Mouse (Mus musculus) ES-Bruce4 (cell line): ENCODE data around the gene Bdh1. TPM values are rescaled to one million over a fixed set of nuclear protein-coding genes. Genes with fewer than 3 reads are reported as not detected.

Experiments
- H3K27ac ChIP-seq: 2 replicates; pipeline ENCODE4 v1.5.1; 2012; ENCODE audit warnings: low read length, inconsistent platforms; ENCODE audit not compliant: insufficient read depth
- H3K27me3 ChIP-seq: 2 replicates; pipeline ENCODE4 v1.6.1; 2012; ENCODE audit warnings: mild to moderate bottlenecking, low read length, inconsistent platforms; ENCODE audit not compliant: control insufficient read depth, poor library complexity, insufficient read depth, severe bottlenecking
- H3K36me3 ChIP-seq: 2 replicates; pipeline ENCODE4 v1.6.1; 2012; ENCODE audit warnings: inconsistent platforms, mild to moderate bottlenecking, low read length, moderate library complexity; ENCODE audit not compliant: control insufficient read depth, poor library complexity, insufficient read depth, severe bottlenecking
- H3K4me1 ChIP-seq: one replicate; pipeline ENCODE4 v1.8.1; 2011; ENCODE audit warnings: low read length; ENCODE audit not compliant: control insufficient read depth, insufficient read depth
- H3K4me3 ChIP-seq: 2 replicates; pipeline ENCODE4 v1.5.1; 2011; ENCODE audit warnings: low read depth, mild to moderate bottlenecking, low read length
- H3K9ac ChIP-seq: 2 replicates; pipeline ENCODE4 v1.6.1; 2012; ENCODE audit warnings: low read depth, mild to moderate bottlenecking, inconsistent platforms; ENCODE audit not compliant: poor library complexity, severe bottlenecking
- H3K9me3 ChIP-seq: replicated peaks from 2 replicates; pipeline ENCODE4 v1.6.1; 2012; ENCODE audit warnings: mild to moderate bottlenecking, low read length, inconsistent platforms; ENCODE audit not compliant: control insufficient read depth, poor library complexity, insufficient read depth, severe bottlenecking
- CTCF ChIP-seq: IDR thresholded peaks from one replicate; pipeline ENCODE4 v1.8.1; 2011; ENCODE audit warnings: low read depth, low read length
- EP300 ChIP-seq: IDR thresholded peaks from 2 replicates; pipeline ENCODE4 v1.6.1; 2011; ENCODE audit warnings: low read depth, low read length; ENCODE audit not compliant: insufficient read depth
- POLR2A ChIP-seq: IDR thresholded peaks from one replicate; pipeline ENCODE4 v1.8.1; 2011; ENCODE audit warnings: low read length; ENCODE audit not compliant: insufficient read depth
- polyA plus RNA-seq: library from polyadenylated mRNA; stranded (reverse); fragments of >200 nt; gene quantifications from 2 replicates; pipeline ENCODE4 v1.2.4, GENCODE M21; 2011; ENCODE audit warnings: low read depth; ENCODE audit not compliant: missing spikeins, insufficient read depth, insufficient read length

The Bdh1 gene
- polyA plus RNA-seq, 1 experiment = 14.4 TPM

- H3K27ac ChIP-seq = no peak overlapping the region
- H3K36me3 ChIP-seq = no peaks in the 10 kb centered on the region
- no peak overlapping the region for H3K9ac ChIP-seq
- peaks cover 2% of the 10 kb centered on the region for H3K4me1 ChIP-seq
- no peak overlapping the region for H3K4me3 ChIP-seq
- H3K27me3 ChIP-seq = no peaks in the 10 kb centered on the region
- TF ChIP-seq EP300 (no peak), CTCF (no peak), POLR2A (no peak)
- H3K9me3 ChIP-seq = no peaks in the 10 kb centered on the region
Measured at GRCm38 (mm10) chr16:31424416-31425187, 2.5 kb downstream of the Bdh1 start.

- Histone ChIP-seq H3K4me1 (peaks cover 2% of the 10 kb centered on the region), H3K4me3 (no peak overlapping the region), H3K36me3 (no peaks in the 10 kb centered on the region), H3K27me3 (no peaks in the 10 kb centered on the region), H3K9me3 (no peaks in the 10 kb centered on the region), H3K27ac (no peak overlapping the region), H3K9ac (no peak overlapping the region)
- TF ChIP-seq POLR2A = no peak
- no peak for TF ChIP-seq EP300
- peak; percentile 94 for TF ChIP-seq CTCF
Measured at GRCm38 (mm10) chr16:31425508-31425907, 3.4 kb downstream of the Bdh1 start.

- Histone ChIP-seq H3K9me3 (no peaks in the 10 kb centered on the region), H3K9ac (no peak overlapping the region), H3K27me3 (no peaks in the 10 kb centered on the region), H3K4me1 (peaks cover 2% of the 10 kb centered on the region), H3K27ac (no peak overlapping the region), H3K36me3 (no peaks in the 10 kb centered on the region), H3K4me3 (no peak overlapping the region)
- no peak for TF ChIP-seq POLR2A
- TF ChIP-seq EP300 = no peak
- no peak for TF ChIP-seq CTCF
Measured at GRCm38 (mm10) chr16:31426496-31427126, 4.5 kb downstream of the Bdh1 start.

GRCm38 (mm10) chr16:31428335-31428674, 6.2 kb downstream of the Bdh1 start:
- Histone ChIP-seq H3K4me1 (peaks cover 2% of the 10 kb centered on the region), H3K4me3 (peak overlapping the region; percentile 73), H3K9ac (peak overlapping the region; percentile 41), H3K27ac (no peak overlapping the region), H3K27me3 (no peaks in the 10 kb centered on the region), H3K36me3 (no peaks in the 10 kb centered on the region), H3K9me3 (no peaks in the 10 kb centered on the region)
- no peak for TF ChIP-seq EP300
- no peak for TF ChIP-seq POLR2A
- TF ChIP-seq CTCF = no peak

GRCm38 (mm10) chr16:31428675-31429470, 6.8 kb downstream of the Bdh1 start:
- Histone ChIP-seq H3K27ac (no peak overlapping the region), H3K4me1 (peaks cover 2% of the 10 kb centered on the region), H3K4me3 (peak overlapping the region; percentile 73), H3K27me3 (no peaks in the 10 kb centered on the region), H3K36me3 (no peaks in the 10 kb centered on the region), H3K9ac (peak overlapping the region; percentile 41), H3K9me3 (no peaks in the 10 kb centered on the region)
- TF ChIP-seq CTCF (no peak), POLR2A (no peak), EP300 (no peak)

GRCm38 (mm10) chr16:31429471-31430155, 7.5 kb downstream of the Bdh1 start:
- no peaks in the 10 kb centered on the region for H3K9me3 ChIP-seq

More at GRCm38 (mm10) chr16:31429471-31430155, 7.5 kb downstream of the Bdh1 start:
- TF ChIP-seq EP300 = no peak
- peak; percentile 52 for TF ChIP-seq POLR2A
- no peaks in the 10 kb centered on the region for H3K4me1 ChIP-seq
- H3K4me3 ChIP-seq = peak overlapping the region; percentile 96
- H3K27me3 ChIP-seq = no peaks in the 10 kb centered on the region
- H3K36me3 ChIP-seq = no peaks in the 10 kb centered on the region
- H3K9ac ChIP-seq = peak overlapping the region; percentile 41; the same call in 1 of the 2 replicates
- H3K27ac ChIP-seq = no peak overlapping the region
